Mouse (Mus musculus): ENCODE data around the gene Smg1. TPM values are rescaled to one million over a fixed set of nuclear protein-coding genes. Genes with fewer than 3 reads are reported as not detected.

Smg1 gene
- total RNA-seq, 2 experiments from 2014 or later: 61.8 to 74.7 TPM

DNA sequence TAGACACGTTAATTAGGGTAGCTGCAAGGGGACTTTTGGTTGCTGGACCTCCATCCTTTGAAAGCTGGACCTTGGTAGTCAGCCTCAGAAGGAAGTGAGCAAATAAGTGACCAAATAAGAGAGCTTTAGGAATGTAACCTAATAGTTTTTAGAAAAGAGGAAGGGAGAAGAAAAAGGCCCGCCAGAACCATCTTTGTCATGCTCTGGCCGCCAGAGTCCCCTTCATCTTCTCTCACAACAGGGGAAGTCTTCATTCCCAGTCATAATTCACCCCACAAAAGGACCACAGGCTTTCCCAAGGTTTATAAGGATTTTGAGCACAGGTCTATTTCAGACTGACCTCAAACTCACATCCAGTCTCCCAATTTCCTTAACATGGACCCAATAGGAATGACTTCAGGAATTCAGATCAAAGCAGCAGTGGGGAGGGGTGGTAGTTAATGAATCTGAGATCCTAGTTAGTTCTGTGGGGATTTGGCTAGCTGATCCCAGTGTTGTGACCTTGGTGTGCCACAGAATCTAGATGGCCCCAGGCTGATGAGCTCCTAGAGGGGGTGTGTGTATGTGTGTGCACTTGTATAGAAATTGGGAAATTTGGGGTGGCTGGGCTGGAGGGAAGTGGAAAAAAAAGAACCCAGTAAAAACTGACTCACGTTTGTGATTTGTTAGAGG lies 125.8 kb downstream of the Smg1 start:
- intact Hi-C loops (cut with DNase I): no loop called here
- no peak for DNase-seq (ENCODE audit: extremely low spot score in 1 of 2, low spot score in 2 of 2)

DNA sequence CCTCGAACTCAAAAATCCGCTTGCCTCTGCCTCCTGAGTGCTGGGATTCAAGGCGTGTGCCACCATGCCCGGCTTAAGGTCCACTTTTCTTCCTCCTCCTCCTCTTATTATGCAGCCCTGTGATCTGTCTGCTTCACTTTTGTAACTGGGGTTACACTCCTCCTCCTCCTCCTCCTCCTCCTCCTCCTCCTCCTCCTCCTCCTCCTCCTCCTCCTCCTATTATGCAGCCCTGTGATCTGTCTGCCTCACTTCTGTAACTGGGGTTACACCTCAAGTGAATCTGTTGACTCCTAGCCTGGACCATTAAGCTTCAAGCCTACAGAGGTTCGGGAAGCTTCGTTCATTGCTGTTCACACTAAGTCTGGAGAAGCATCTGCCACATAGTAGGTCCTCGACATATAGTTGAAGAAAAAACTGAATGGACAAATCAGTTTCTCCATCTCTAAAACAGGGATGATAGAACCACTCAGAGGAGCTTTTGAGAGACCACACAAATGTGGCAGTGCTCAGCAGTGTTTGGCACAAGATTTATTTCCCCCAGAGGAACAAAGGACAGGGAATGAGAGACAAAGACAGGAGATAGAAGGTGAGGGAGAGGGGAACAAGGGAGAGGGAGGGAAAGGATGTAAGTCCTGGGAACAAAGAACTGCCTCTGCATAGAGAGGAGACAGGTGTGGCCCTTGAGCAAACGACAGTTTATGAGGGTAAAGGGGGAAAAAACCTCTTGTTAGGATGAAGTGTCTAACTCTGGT lies 126.5 kb downstream of the Smg1 start:
- intact Hi-C loops (cut with DNase I): no loop called here
- no peak for DNase-seq (ENCODE audit: extremely low spot score in 1 of 2, low spot score in 2 of 2)

DNA sequence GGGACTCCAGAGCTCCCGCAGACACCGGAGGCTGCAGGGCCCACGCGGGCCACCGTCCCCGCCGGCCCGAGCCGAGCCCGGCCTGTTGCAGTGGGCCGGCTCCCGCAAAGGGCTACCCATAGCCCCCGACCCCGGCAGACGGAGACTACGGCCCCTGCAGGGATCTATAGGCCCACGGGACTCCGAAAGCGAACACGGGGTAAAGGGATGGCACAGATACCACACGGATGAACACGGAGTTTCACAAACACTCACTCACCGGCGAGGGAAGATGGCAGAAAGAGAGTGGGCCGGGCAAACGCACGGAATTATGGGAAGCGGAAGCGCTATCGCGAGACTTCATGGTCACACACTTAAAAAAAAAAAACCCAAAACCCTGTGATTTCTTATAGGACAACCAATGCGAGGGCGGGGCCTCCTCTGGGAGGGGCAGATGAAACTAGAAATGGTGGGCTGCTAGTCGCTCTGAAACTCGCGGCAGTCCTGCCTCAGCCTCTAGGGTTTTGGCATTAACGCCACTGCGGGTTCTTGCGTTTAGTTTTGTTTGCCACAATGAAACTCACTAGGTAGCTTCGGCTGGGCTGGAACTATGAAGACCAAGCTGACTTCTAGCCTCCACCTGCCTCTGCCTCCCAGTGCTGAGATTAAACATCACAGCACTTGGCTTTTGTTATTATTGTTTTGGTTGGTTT lies 127.4 kb downstream of the Smg1 start, which contains the start of gene Rps15a:
TSS of gene Rps15a (minus strand) at position 312 of the 692 bp plus-strand sequence.
- intact Hi-C loops (cut with DNase I): no loop called here
- peak; percentile 94 to 96 for DNase-seq (ENCODE audit: extremely low spot score in 1 of 2, low spot score in 2 of 2)

DNA sequence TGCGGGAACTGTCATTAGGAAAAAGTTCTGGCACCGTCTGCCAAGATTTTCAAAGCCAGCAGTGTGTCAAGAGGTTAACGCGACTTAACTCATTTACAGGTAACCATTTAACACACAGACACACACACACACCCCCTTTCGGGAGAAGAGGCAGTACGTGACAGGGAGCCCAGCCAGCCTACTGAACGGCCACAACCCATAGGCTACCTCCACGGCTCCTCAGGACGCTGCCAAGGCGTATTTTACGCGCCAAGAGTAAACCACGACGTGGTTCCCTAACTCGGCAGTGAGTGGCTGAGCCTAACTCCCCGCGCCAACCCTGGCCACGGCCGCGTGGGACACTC lies 128.0 kb downstream of the Smg1 start:
- intact Hi-C loops (cut with DNase I): no loop called here
- no peak for DNase-seq (ENCODE audit: extremely low spot score in 1 of 2, low spot score in 2 of 2)

GRCm38 (mm10) chr7:118113541-118114297 lies 129.8 kb downstream of the Smg1 start:
- intact Hi-C loops (cut with DNase I): no loop called here
- DNase-seq (ENCODE audit: extremely low spot score in 1 of 2, low spot score in 2 of 2): no peak

DNA sequence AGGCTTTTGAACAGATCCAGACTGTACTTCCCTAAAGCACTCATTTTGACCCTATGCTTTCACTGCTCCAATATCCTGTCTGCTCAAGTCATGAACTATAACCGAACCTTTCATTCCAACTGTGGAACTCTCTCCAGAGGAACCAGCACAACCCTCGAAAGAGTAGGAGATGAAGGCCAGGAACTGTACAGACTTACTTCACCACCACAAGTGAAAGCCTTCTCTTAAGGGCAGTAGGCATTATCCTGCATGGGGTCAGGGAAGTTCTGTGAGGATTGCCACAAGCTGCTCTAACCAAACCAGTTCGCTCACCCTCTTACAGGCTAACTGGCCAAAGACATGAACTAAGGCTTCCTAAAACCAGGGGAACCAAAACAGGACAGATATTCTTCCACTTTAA lies 132.3 kb downstream of the Smg1 start:
- DNase-seq (ENCODE audit: extremely low spot score in 1 of 2, low spot score in 2 of 2): no peak
- intact Hi-C loops (cut with DNase I): no loop called here

- intact Hi-C loops (cut with DNase I): loop anchor here (10.0 kb wide), 1 partner anchor 1403 kb away; no protein-coding TSS in a partner anchor
- no peak for DNase-seq (ENCODE audit: extremely low spot score in 1 of 2, low spot score in 2 of 2)
These were observed 135.8 kb downstream of the Smg1 start for GRCm38 (mm10) chr7:118107671-118108070.

DNA sequence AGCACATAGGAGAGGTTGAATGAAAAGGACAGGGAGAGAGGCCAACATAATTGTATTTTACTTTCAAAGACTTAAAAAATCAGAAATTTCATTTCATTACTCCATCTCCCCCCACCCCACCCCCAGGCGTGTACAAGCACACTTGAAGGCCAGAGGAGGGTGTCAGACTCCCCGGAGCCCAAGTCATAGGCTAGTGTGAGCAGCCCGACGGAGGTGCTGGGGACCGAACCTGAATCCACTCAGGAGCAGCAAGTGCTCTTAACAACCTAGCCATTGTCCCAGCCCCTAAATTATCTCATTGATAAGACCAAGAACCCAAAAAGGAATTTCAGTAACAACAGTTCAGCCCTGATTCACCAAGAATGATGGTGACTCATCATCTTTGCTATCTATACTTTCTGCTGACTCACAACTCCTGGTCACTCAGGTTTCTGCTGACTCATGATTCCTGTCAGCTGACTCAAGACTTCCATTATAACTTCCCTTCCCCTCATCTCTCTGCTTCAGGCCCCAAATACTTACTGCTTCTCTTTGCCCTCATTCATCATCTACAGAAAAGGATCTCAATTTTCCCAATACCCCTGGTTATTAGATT lies 138.9 kb downstream of the Smg1 start:
- intact Hi-C loops (cut with DNase I): loop anchor here (5.0 to 10.0 kb wide), 2 partner anchors 722 to 1400 kb away; partner anchors contain the start of gene Xylt1
- no peak for DNase-seq (ENCODE audit: extremely low spot score in 1 of 2, low spot score in 2 of 2)

GRCm38 (mm10) chr7:118103462-118104379 lies 139.7 kb downstream of the Smg1 start:
- DNase-seq (ENCODE audit: extremely low spot score in 1 of 2, low spot score in 2 of 2): no peak
- intact Hi-C loops (cut with DNase I): loop anchor here (5.0 to 10.0 kb wide), 2 partner anchors 721 to 1399 kb away; partner anchors contain the start of gene Xylt1

- intact Hi-C loops (cut with DNase I): loop anchor here (5.0 to 10.0 kb wide), 2 partner anchors 721 to 1398 kb away; partner anchors contain the start of gene Xylt1
- DNase-seq (ENCODE audit: extremely low spot score in 1 of 2, low spot score in 2 of 2): no peak
These were observed 140.6 kb downstream of the Smg1 start for GRCm38 (mm10) chr7:118102678-118103461.

DNA sequence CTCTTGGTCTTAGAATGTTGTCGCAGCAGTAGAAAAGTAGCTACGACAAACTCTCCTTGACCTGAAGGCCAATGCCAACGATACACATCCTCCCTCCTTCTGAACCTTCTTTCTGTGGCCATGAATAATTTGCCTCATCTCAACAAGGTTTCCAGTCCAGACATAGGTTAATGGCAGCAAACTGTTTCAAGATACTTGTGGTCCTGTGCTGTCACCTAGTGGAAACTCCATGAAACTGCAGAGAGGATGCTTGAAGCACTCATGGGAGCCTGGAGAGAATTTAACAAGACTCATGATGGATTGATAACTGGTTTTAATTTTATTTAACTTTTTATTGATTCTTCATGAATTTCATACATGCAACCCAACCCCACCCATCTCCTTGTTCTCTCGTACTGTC lies 141.2 kb downstream of the Smg1 start:
- intact Hi-C loops (cut with DNase I): loop anchor here (5.0 to 10.0 kb wide), 2 partner anchors 720 to 1397 kb away; partner anchors contain the start of gene Xylt1
- peak in 1 of 2 experiments; percentile 48 for DNase-seq (ENCODE audit: extremely low spot score in 1 of 2, low spot score in 2 of 2)

GRCm38 (mm10) chr7:118097615-118098014 lies 145.9 kb downstream of the Smg1 start:
- intact Hi-C loops (cut with DNase I): no loop called here
- no peak for DNase-seq (ENCODE audit: extremely low spot score in 1 of 2, low spot score in 2 of 2)

Other genes with a start within 250 kb of the Smg1 start
- 100 to 1,000 TPM; 516 to 536 TPM for gene Rps15a, start 127.5 kb downstream of the Smg1 start, total RNA-seq (2021)
- gene Arl6ip1, start 114.0 kb downstream of the Smg1 start, total RNA-seq (2021): 100 to 1,000 TPM; 215 to 223 TPM
- 10 to 100 TPM; 47.9 to 51.3 TPM for gene Syt17, start 204.6 kb upstream of the Smg1 start, total RNA-seq (2021)
- 1 to 10 TPM; 3.6 to 3.9 TPM for gene Itpripl2, start 248.3 kb upstream of the Smg1 start, total RNA-seq (2021)